Mouse (Mus musculus): ENCODE results near the gene Cx3cr1. TPM values are rescaled to one million over a fixed set of nuclear protein-coding genes. Genes with fewer than 3 reads are reported as not detected.

Gene Cx3cr1
- polyA plus RNA-seq, 1 experiment = 0.04 TPM

- Histone ChIP-seq H3K79me2 (ENCODE audit: control insufficient read depth, insufficient read depth) (no peaks in the 10 kb centered on the region), H3K27me3 (ENCODE audit: control insufficient read depth, insufficient read depth, insufficient read length) (peaks cover 9% of the 10 kb centered on the region), H3K36me3 (ENCODE audit: control insufficient read depth, insufficient read depth) (no peaks in the 10 kb centered on the region), H3K4me3 (ENCODE audit: insufficient read depth, poor library complexity, severe bottlenecking) (no peak overlapping the region), H3K79me3 (ENCODE audit: low read depth) (no peaks in the 10 kb centered on the region), H3ac (ENCODE audit: control insufficient read depth, insufficient read length, low read depth) (no peak overlapping the region)
- no peak for TF ChIP-seq CTCF (IDR thresholded peaks at IDR 0.05; ENCODE audit: control insufficient read depth, insufficient read depth, insufficient read length)
Measured at GRCm38 (mm10) chr9:119948804-119949203, 120.9 kb downstream of the Cx3cr1 start.

GRCm38 (mm10) chr9:119945173-119945900 is 124.3 kb downstream of the Cx3cr1 start:
- H3K36me3 ChIP-seq (ENCODE audit: control insufficient read depth, insufficient read depth) = no peaks in the 10 kb centered on the region
- no peaks in the 10 kb centered on the region for H3K79me3 ChIP-seq (ENCODE audit: low read depth)
- TF ChIP-seq CTCF (IDR thresholded peaks at IDR 0.05; ENCODE audit: control insufficient read depth, insufficient read depth, insufficient read length) (peak; percentile 11), USF1 (IDR thresholded peaks at IDR 0.05; ENCODE audit: low read depth) (no peak)
- H3K79me2 ChIP-seq (ENCODE audit: control insufficient read depth, insufficient read depth) = no peaks in the 10 kb centered on the region
- peaks cover 5% of the 10 kb centered on the region for H3K27me3 ChIP-seq (ENCODE audit: control insufficient read depth, insufficient read depth, insufficient read length)
- no peak overlapping the region for H3K4me3 ChIP-seq (ENCODE audit: insufficient read depth, poor library complexity, severe bottlenecking)
- no peak overlapping the region for H3ac ChIP-seq (ENCODE audit: control insufficient read depth, insufficient read length, low read depth)

DNA sequence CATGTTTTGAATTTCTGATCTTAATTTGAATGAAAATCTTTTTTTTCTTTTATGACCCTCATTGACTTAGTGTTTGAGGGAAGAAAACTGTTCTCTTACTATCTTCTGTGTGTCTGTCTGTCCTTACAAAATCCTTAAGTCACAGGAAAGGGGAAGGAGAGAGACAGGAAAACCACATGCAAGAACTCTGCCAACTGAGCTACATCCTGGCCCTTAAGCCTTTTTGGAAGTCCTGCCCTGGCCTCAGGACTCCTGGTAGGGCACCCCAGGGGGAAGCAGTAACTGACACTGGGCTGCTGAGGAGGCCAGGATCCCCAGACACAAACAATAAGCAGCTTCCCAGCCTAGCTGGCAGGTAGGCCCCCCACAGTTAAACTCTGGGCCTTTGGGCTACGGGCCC is 126.4 kb downstream of the Cx3cr1 start:
- Histone ChIP-seq H3ac (ENCODE audit: control insufficient read depth, insufficient read length, low read depth) (no peak overlapping the region), H3K79me2 (ENCODE audit: control insufficient read depth, insufficient read depth) (no peaks in the 10 kb centered on the region), H3K79me3 (ENCODE audit: low read depth) (no peaks in the 10 kb centered on the region), H3K4me3 (ENCODE audit: insufficient read depth, poor library complexity, severe bottlenecking) (no peak overlapping the region), H3K27me3 (ENCODE audit: control insufficient read depth, insufficient read depth, insufficient read length) (no peaks in the 10 kb centered on the region), H3K36me3 (ENCODE audit: control insufficient read depth, insufficient read depth) (no peaks in the 10 kb centered on the region)
- TF ChIP-seq USF1 (IDR thresholded peaks at IDR 0.05; ENCODE audit: low read depth) (no peak), FOSL1 (IDR thresholded peaks at IDR 0.05; ENCODE audit: insufficient read depth, low read length, poor library complexity, severe bottlenecking) (no peak), CEBPB (IDR thresholded peaks at IDR 0.05; ENCODE audit: low read depth) (no peak), MYOD1 (IDR thresholded peaks at IDR 0.05; ENCODE audit: control insufficient read depth, insufficient read length, low read depth) (no peak)

- Histone ChIP-seq H3K4me3 (ENCODE audit: insufficient read depth, poor library complexity, severe bottlenecking) (no peak overlapping the region), H3ac (ENCODE audit: control insufficient read depth, insufficient read length, low read depth) (no peak overlapping the region), H3K79me3 (ENCODE audit: low read depth) (no peaks in the 10 kb centered on the region), H3K27me3 (ENCODE audit: control insufficient read depth, insufficient read depth, insufficient read length) (no peaks in the 10 kb centered on the region), H3K79me2 (ENCODE audit: control insufficient read depth, insufficient read depth) (no peaks in the 10 kb centered on the region), H3K36me3 (ENCODE audit: control insufficient read depth, insufficient read depth) (no peaks in the 10 kb centered on the region)
- no peak for TF ChIP-seq CTCF (IDR thresholded peaks at IDR 0.05; ENCODE audit: control insufficient read depth, insufficient read depth, insufficient read length)
- no peak for TF ChIP-seq MYOD1 (IDR thresholded peaks at IDR 0.05; ENCODE audit: control insufficient read depth, insufficient read length, low read depth)
- TF ChIP-seq USF1 (IDR thresholded peaks at IDR 0.05; ENCODE audit: low read depth) = no peak
- no peak for TF ChIP-seq MAX (IDR thresholded peaks at IDR 0.05)
- no peak for TF ChIP-seq FOSL1 (IDR thresholded peaks at IDR 0.05; ENCODE audit: insufficient read depth, low read length, poor library complexity, severe bottlenecking)
- no peak for TF ChIP-seq MYOG (IDR thresholded peaks at IDR 0.05; ENCODE audit: control insufficient read depth, extremely low read depth, insufficient read length)
- no peak for TF ChIP-seq CEBPB (IDR thresholded peaks at IDR 0.05; ENCODE audit: low read depth)
Measured at GRCm38 (mm10) chr9:119941861-119942260, 127.8 kb downstream of the Cx3cr1 start.

GRCm38 (mm10) chr9:119941407-119941806 is 128.3 kb downstream of the Cx3cr1 start:
- TF ChIP-seq CTCF (IDR thresholded peaks at IDR 0.05; ENCODE audit: control insufficient read depth, insufficient read depth, insufficient read length) (no peak), MYOD1 (IDR thresholded peaks at IDR 0.05; ENCODE audit: control insufficient read depth, insufficient read length, low read depth) (no peak), MAX (IDR thresholded peaks at IDR 0.05) (no peak)
- no peak overlapping the region for H3K4me3 ChIP-seq (ENCODE audit: insufficient read depth, poor library complexity, severe bottlenecking)
- H3K36me3 ChIP-seq (ENCODE audit: control insufficient read depth, insufficient read depth) = no peaks in the 10 kb centered on the region
- no peaks in the 10 kb centered on the region for H3K27me3 ChIP-seq (ENCODE audit: control insufficient read depth, insufficient read depth, insufficient read length)
- no peaks in the 10 kb centered on the region for H3K79me3 ChIP-seq (ENCODE audit: low read depth)
- H3ac ChIP-seq (ENCODE audit: control insufficient read depth, insufficient read length, low read depth) = no peak overlapping the region
- peaks cover 4% of the 10 kb centered on the region for H3K79me2 ChIP-seq (ENCODE audit: control insufficient read depth, insufficient read depth)

- Histone ChIP-seq H3K4me3 (ENCODE audit: insufficient read depth, poor library complexity, severe bottlenecking) (no peak overlapping the region), H3K79me3 (ENCODE audit: low read depth) (no peaks in the 10 kb centered on the region), H3K79me2 (ENCODE audit: control insufficient read depth, insufficient read depth) (peaks cover 8% of the 10 kb centered on the region), H3K27me3 (ENCODE audit: control insufficient read depth, insufficient read depth, insufficient read length) (no peaks in the 10 kb centered on the region), H3K36me3 (ENCODE audit: control insufficient read depth, insufficient read depth) (no peaks in the 10 kb centered on the region), H3ac (ENCODE audit: control insufficient read depth, insufficient read length, low read depth) (no peak overlapping the region)
- no peak for TF ChIP-seq MYOG (IDR thresholded peaks at IDR 0.05; ENCODE audit: control insufficient read depth, extremely low read depth, insufficient read length)
- TF ChIP-seq MYOD1 (IDR thresholded peaks at IDR 0.05; ENCODE audit: control insufficient read depth, insufficient read length, low read depth) = no peak
- TF ChIP-seq USF1 (IDR thresholded peaks at IDR 0.05; ENCODE audit: low read depth) = no peak
- TF ChIP-seq FOSL1 (IDR thresholded peaks at IDR 0.05; ENCODE audit: insufficient read depth, low read length, poor library complexity, severe bottlenecking) = no peak
- TF ChIP-seq CEBPB (IDR thresholded peaks at IDR 0.05; ENCODE audit: low read depth) = no peak
- TF ChIP-seq CTCF (IDR thresholded peaks at IDR 0.05; ENCODE audit: control insufficient read depth, insufficient read depth, insufficient read length) = no peak
- no peak for TF ChIP-seq MAX (IDR thresholded peaks at IDR 0.05)
Measured at GRCm38 (mm10) chr9:119939646-119940045, 130.0 kb downstream of the Cx3cr1 start.
